Mouse (Mus musculus) regulatory T cell (primary cell): ENCODE results near the gene Ykt6.

Experiments used
- in situ Hi-C: fragments of 300-600 bp; cut with MboI, MseI; formaldehyde crosslinking; loops from one replicate; pipeline ENCODE4 v1.15.1; 2025; ENCODE audit warnings: high pct_unique_total_duplicates

The Ykt6 gene

GRCm38 (mm10) chr11:5948546-5949250, 6.8 kb upstream of the Ykt6 start:
- in situ Hi-C loops: no loop called here

DNA sequence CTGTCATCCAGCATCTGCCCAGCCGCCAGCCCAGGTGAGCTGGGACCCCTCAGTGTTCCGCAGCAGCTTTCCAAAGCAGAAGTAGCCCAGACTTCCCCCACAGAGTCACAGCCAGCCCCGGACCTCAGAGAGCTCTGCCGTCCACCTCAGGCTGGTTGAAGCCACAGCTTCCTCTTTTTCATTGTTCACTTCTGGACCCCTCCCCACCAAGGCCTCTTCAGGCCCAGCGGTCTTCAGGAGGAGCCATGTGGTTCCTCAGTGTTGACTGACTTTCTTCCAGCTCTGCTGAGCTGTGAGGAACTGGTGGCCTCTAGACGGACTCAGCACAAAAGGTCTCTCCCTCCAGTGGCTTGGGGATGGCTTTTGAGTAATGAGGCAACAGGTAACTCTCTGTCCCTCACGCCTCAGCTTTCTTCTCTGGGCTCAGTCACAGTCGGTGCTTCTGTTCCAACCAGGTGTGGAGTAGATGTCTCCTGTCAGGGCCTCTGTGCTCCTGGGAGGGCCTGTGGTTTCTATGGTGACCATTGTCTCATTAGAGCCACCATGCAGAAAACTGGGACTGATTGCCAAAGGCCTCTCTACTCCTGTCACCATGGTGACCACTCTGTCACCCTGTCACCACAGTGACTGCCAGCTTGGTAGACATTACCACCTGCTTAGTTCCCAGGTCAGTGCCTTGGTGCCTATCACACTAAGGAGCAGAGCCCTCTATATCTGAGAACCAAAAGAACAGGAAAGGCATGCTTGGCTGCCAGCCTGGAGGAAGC, 5.7 kb upstream of the Ykt6 start, which contains the start of gene Gck:
Gene Gck, minus strand, starts transcription at position 496 of the 767 bp plus-strand sequence.
- in situ Hi-C loops: no loop called here

DNA sequence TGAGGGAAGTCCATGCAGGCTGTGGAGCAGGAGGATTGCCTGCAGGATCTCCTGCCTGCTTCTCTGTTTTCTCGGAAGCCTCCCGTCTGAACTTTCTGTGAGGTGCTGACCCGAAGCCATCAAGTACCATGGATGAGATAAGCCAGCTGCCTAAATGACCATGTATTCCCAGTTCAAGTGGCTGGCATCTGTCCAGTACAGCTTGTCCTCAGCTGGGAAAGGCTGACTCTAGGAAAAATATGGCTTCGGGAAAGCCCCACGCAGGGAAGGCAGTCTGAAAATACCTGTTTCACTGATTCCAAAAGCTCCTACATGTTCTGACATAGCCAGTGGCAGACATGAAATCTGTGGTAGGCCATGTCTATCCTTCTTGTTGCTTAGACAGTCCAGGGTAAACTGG, 3.0 kb upstream of the Ykt6 start:
- in situ Hi-C loops: no loop called here

- in situ Hi-C loops: no loop called here
These were observed 2.2 kb upstream of the Ykt6 start for GRCm38 (mm10) chr11:5953130-5953765.

DNA sequence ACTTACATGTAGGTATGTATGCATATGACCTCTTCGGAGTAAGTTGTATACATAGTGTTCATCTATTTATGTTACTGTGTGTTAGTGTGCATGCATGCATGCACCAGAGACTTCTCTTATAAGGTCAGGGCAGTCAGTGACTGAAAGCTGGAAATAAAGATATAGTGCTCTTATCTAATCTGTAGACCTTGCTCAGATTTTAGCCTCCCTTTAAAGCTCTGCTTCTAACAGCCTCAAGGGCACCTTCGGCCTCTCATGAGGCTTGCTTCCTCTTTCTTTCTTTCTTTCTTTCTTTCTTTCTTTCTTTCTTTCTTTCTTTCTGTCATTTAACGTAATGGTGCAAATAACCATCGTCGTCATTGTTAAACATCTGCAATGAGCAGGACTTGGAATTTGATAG, 1.1 kb upstream of the Ykt6 start:
- in situ Hi-C loops: no loop called here

DNA sequence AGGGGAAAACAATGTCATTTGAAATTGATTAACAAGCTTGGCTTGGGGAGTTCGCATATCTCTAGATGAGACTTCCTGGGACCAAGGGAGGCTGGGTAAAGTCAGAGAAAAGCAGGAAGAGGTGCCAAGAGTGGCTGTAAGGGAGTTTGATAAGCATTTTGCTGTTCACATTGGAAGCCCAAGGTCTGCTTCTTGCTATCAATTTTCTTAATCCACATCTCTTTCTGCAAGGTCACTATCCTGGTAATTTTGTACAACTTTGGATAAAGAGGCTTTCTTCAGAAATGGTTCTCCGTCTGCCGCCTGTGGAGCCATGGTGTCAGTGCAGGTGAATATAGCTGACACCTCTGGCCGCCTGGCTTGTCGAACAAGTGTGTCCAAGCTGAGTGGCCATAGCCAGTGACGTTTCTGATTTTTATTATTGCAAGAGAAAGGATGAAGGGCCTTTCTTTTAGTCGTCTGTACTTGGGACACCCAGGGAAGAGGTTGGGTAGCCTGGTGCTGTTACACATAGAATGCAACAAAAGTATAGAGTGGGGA, 458 bp upstream of the Ykt6 start:
- in situ Hi-C loops: no loop called here

GRCm38 (mm10) chr11:5960051-5960450, 4.6 kb downstream of the Ykt6 start:
- in situ Hi-C loops: no loop called here

DNA sequence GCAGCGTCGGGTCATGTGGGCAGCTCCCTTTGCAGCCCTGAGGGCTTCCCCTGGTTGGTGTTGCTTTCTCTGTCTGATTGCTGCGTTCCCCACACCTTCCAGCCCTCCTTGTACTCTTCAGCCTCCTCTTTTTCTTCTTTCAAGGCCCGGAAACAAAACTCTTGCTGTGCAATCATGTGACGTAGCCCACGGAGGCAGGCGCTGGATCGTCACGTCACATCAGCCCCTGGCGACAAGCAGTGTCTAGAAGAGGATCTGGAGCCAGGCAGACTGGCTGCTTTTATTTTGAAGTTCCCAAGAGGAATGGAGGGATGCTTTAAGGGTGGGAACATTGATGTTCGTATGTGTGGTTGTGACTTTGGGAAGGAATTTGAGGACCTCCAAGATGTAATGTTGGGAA, 10.4 kb downstream of the Ykt6 start:
- in situ Hi-C loops: no loop called here

DNA sequence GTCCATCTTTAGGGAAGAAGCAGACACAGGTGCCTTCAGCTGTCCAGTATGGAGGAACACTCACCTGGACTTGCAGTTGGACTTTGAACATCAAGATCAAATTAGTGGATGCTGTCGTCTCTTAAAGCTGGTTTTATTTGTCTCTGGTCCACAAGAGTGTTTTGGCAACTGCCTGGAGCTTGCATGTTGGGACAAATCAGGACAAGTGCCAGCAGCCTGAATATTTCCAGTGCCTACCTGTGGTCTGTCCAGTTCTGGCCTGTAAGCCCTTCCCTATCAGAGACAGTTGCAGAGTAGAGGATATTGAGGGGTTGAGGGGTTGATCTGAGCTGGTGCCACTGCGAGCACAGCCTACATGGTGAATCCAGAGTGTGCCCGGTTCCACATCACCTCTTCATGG, 11.3 kb downstream of the Ykt6 start:
- in situ Hi-C loops: no loop called here

GRCm38 (mm10) chr11:5968223-5968622, 12.7 kb downstream of the Ykt6 start:
- in situ Hi-C loops: no loop called here

GRCm38 (mm10) chr11:5971202-5971601, 15.7 kb downstream of the Ykt6 start:
- in situ Hi-C loops: no loop called here

GRCm38 (mm10) chr11:5973151-5973550, 17.7 kb downstream of the Ykt6 start:
- in situ Hi-C loops: no loop called here

GRCm38 (mm10) chr11:5974053-5974452, 18.6 kb downstream of the Ykt6 start:
- in situ Hi-C loops: no loop called here

- in situ Hi-C loops: loop anchor here (5.0 kb wide), 1 partner anchor 48 kb away; no protein-coding TSS in a partner anchor
These were observed 19.6 kb downstream of the Ykt6 start for GRCm38 (mm10) chr11:5975068-5975467.

DNA sequence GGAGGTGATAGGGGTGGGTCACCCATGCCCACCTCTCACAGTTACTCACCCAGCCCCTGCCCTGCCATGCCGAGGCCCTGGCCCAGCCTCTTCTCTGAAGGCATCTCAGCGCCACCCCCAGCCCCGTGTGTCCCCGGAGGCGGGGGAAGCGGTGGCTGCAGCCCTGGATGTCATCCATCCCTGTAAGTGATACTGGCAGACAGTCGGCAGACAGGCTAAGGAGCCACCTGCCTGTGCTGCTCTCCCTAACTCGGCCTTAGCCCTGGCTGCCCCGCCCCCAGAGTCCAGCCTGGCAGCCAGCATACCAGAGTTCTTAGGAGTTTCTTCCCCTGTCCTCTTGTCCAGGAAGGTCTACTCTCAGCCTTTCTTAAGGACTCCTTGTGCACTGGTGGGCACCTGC, 20.6 kb downstream of the Ykt6 start:
- in situ Hi-C loops: loop anchor here (5.0 kb wide), 1 partner anchor 49 kb away; no protein-coding TSS in a partner anchor

GRCm38 (mm10) chr11:5979088-5979487, 23.6 kb downstream of the Ykt6 start:
- in situ Hi-C loops: loop anchor here (5.0 kb wide), 1 partner anchor 52 kb away; no protein-coding TSS in a partner anchor

- in situ Hi-C loops: no loop called here
These were observed 24.6 kb downstream of the Ykt6 start for GRCm38 (mm10) chr11:5980108-5980507.

DNA sequence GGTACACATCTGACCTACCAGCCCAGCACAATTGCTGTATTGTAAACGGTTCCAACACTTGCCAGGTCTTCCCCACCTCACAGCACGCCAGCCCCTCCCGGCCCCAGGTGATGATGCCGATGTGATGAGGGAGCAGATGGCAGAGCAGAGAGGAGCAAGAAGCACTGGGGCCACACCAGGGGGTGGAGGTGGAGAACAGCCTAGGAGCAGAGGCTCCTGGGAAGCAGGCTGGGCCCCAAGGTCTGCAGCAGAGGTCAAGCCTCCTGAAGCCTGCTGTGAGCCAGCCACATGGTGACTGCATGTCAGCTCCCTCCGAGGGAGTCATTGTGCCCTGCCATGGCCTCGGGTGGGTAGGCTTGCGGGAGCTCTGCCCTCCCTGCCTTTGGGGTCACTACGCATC, 25.1 kb downstream of the Ykt6 start:
- in situ Hi-C loops: no loop called here

DNA sequence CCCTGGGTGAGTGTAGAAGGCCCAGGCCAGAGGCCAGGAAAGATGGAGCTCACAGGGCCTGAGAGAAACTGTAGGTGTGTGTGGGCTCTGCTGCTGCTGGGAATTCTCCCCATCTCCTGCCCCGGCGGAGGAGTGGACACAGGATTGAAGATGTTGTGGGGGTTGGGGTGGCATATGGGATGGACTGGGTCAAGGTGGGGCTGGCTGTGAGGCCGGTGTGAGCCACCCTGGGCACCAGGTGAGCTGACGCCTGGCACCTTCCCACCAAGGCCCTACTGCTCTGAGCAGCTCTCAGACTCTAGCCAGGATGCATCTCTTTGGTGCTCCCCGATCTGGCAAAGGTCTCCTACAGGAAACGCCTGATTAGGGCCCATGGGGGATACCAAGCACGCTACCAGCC, 25.8 kb downstream of the Ykt6 start:
- in situ Hi-C loops: no loop called here

- in situ Hi-C loops: no loop called here
These were observed 28.1 kb downstream of the Ykt6 start for GRCm38 (mm10) chr11:5983629-5984028.

- in situ Hi-C loops: no loop called here
These were observed 32.6 kb downstream of the Ykt6 start for GRCm38 (mm10) chr11:5988126-5988525.

GRCm38 (mm10) chr11:5989954-5990593, 34.6 kb downstream of the Ykt6 start:
- in situ Hi-C loops: loop anchor here (5.0 kb wide), 1 partner anchor 37 kb away; no protein-coding TSS in a partner anchor
